Mouse (Mus musculus): ENCODE measurements around the gene Sprr2a3. TPM values are rescaled to one million over a fixed set of nuclear protein-coding genes. Genes with fewer than 3 reads are reported as not detected.
A peak's percentile ranks its signal among the peaks of the same experiment; 100 is the strongest.
"Not testable (repeated sequence)": the region's sequence is repeated elsewhere in the genome, so short reads cannot be mapped to it uniquely, and the experiment has no call there.

The Sprr2a3 gene
- polyA plus RNA-seq (2014; fragmentation: Nextera tagmentation; extraction: Ambion mirVana) = not detected in 2 replicates

GRCm38 (mm10) chr3:92285101-92285500 is at the start of gene Sprr2a3:
Sprr2a3 (plus strand) TSS chr3:92285417.
- not testable (repeated sequence) for H3K27me3 ChIP-seq (ENCODE audit: control insufficient read depth, insufficient read depth, low read length); H3K9ac ChIP-seq (ENCODE audit: low read length); ATAC-seq (ENCODE audit: insufficient number of reproducible peaks, insufficient read depth, low FRiP score, low read depth); H3K9me3 ChIP-seq (ENCODE audit: control insufficient read depth, low read length); H3K4me2 ChIP-seq (ENCODE audit: low read length); H3K27ac ChIP-seq (replicated peaks in 1 of 2; ENCODE audit: control insufficient read depth in 1 of 2, insufficient read depth in 1 of 2, low read depth in 2 of 2, low read length in 2 of 2); H3K4me3 ChIP-seq (ENCODE audit: control insufficient read depth in 1 of 2, insufficient read depth in 1 of 2, low read depth in 1 of 2, low read length in 2 of 2); H3K36me3 ChIP-seq (ENCODE audit: control insufficient read depth, insufficient read depth, low read length); H3K4me1 ChIP-seq (ENCODE audit: control insufficient read depth in 2 of 2, insufficient read depth in 2 of 2, low read length in 2 of 2)
- WGBS = 76% methylated on average over 1 of the region's 1 CpGs

GRCm38 (mm10) chr3:92236463-92237189 is 48.6 kb upstream of the Sprr2a3 start:
- H3K9me3 ChIP-seq (ENCODE audit: control insufficient read depth, low read length); H3K4me1 ChIP-seq (ENCODE audit: control insufficient read depth in 2 of 2, insufficient read depth in 2 of 2, low read length in 2 of 2); H3K27me3 ChIP-seq (ENCODE audit: control insufficient read depth, insufficient read depth, low read length); H3K27ac ChIP-seq (replicated peaks in 1 of 2; ENCODE audit: control insufficient read depth in 1 of 2, insufficient read depth in 1 of 2, low read depth in 2 of 2, low read length in 2 of 2); H3K9ac ChIP-seq (ENCODE audit: low read length); H3K4me2 ChIP-seq (ENCODE audit: low read length); H3K36me3 ChIP-seq (ENCODE audit: control insufficient read depth, insufficient read depth, low read length); ATAC-seq (ENCODE audit: insufficient number of reproducible peaks, insufficient read depth, low FRiP score, low read depth); H3K4me3 ChIP-seq (ENCODE audit: control insufficient read depth in 1 of 2, insufficient read depth in 1 of 2, low read depth in 1 of 2, low read length in 2 of 2): not testable (repeated sequence)
- no CpG with 5 or more reads among the region's 5 CpGs for WGBS

GRCm38 (mm10) chr3:92238736-92239135 is 46.5 kb upstream of the Sprr2a3 start:
- H3K27me3 ChIP-seq (ENCODE audit: control insufficient read depth, insufficient read depth, low read length); ATAC-seq (ENCODE audit: insufficient number of reproducible peaks, insufficient read depth, low FRiP score, low read depth); H3K9me3 ChIP-seq (ENCODE audit: control insufficient read depth, low read length); H3K9ac ChIP-seq (ENCODE audit: low read length); H3K4me2 ChIP-seq (ENCODE audit: low read length); H3K4me3 ChIP-seq (ENCODE audit: control insufficient read depth in 1 of 2, insufficient read depth in 1 of 2, low read depth in 1 of 2, low read length in 2 of 2); H3K4me1 ChIP-seq (ENCODE audit: control insufficient read depth in 2 of 2, insufficient read depth in 2 of 2, low read length in 2 of 2); H3K27ac ChIP-seq (replicated peaks in 1 of 2; ENCODE audit: control insufficient read depth in 1 of 2, insufficient read depth in 1 of 2, low read depth in 2 of 2, low read length in 2 of 2); H3K36me3 ChIP-seq (ENCODE audit: control insufficient read depth, insufficient read depth, low read length): not testable (repeated sequence)

- not testable (repeated sequence) for H3K4me3 ChIP-seq (ENCODE audit: control insufficient read depth in 1 of 2, insufficient read depth in 1 of 2, low read depth in 1 of 2, low read length in 2 of 2); H3K27ac ChIP-seq (replicated peaks in 1 of 2; ENCODE audit: control insufficient read depth in 1 of 2, insufficient read depth in 1 of 2, low read depth in 2 of 2, low read length in 2 of 2); H3K36me3 ChIP-seq (ENCODE audit: control insufficient read depth, insufficient read depth, low read length); H3K27me3 ChIP-seq (ENCODE audit: control insufficient read depth, insufficient read depth, low read length); H3K4me1 ChIP-seq (ENCODE audit: control insufficient read depth in 2 of 2, insufficient read depth in 2 of 2, low read length in 2 of 2); H3K9me3 ChIP-seq (ENCODE audit: control insufficient read depth, low read length); H3K9ac ChIP-seq (ENCODE audit: low read length); H3K4me2 ChIP-seq (ENCODE audit: low read length); ATAC-seq (ENCODE audit: insufficient number of reproducible peaks, insufficient read depth, low FRiP score, low read depth)
- WGBS = no CpG with 5 or more reads among the region's 1 CpGs
These were observed 46.0 kb upstream of the Sprr2a3 start for GRCm38 (mm10) chr3:92239197-92239596.

- H3K4me1 ChIP-seq (ENCODE audit: control insufficient read depth in 2 of 2, insufficient read depth in 2 of 2, low read length in 2 of 2); H3K36me3 ChIP-seq (ENCODE audit: control insufficient read depth, insufficient read depth, low read length); ATAC-seq (ENCODE audit: insufficient number of reproducible peaks, insufficient read depth, low FRiP score, low read depth); H3K9ac ChIP-seq (ENCODE audit: low read length); H3K4me3 ChIP-seq (ENCODE audit: control insufficient read depth in 1 of 2, insufficient read depth in 1 of 2, low read depth in 1 of 2, low read length in 2 of 2); H3K27me3 ChIP-seq (ENCODE audit: control insufficient read depth, insufficient read depth, low read length); H3K4me2 ChIP-seq (ENCODE audit: low read length); H3K27ac ChIP-seq (replicated peaks in 1 of 2; ENCODE audit: control insufficient read depth in 1 of 2, insufficient read depth in 1 of 2, low read depth in 2 of 2, low read length in 2 of 2); H3K9me3 ChIP-seq (ENCODE audit: control insufficient read depth, low read length): not testable (repeated sequence)
These were observed 40.4 kb upstream of the Sprr2a3 start for GRCm38 (mm10) chr3:92244833-92245232.

- not testable (repeated sequence) for H3K27ac ChIP-seq (replicated peaks in 1 of 2; ENCODE audit: control insufficient read depth in 1 of 2, insufficient read depth in 1 of 2, low read depth in 2 of 2, low read length in 2 of 2); H3K36me3 ChIP-seq (ENCODE audit: control insufficient read depth, insufficient read depth, low read length); H3K4me1 ChIP-seq (ENCODE audit: control insufficient read depth in 2 of 2, insufficient read depth in 2 of 2, low read length in 2 of 2); H3K9ac ChIP-seq (ENCODE audit: low read length); H3K4me3 ChIP-seq (ENCODE audit: control insufficient read depth in 1 of 2, insufficient read depth in 1 of 2, low read depth in 1 of 2, low read length in 2 of 2); H3K9me3 ChIP-seq (ENCODE audit: control insufficient read depth, low read length); H3K27me3 ChIP-seq (ENCODE audit: control insufficient read depth, insufficient read depth, low read length); H3K4me2 ChIP-seq (ENCODE audit: low read length)
- peak; percentile 42; the same call in 1 of the 2 replicates for ATAC-seq (ENCODE audit: insufficient number of reproducible peaks, insufficient read depth, low FRiP score, low read depth)
- no CpG with 5 or more reads among the region's 10 CpGs for WGBS
These were observed 39.0 kb upstream of the Sprr2a3 start for GRCm38 (mm10) chr3:92246245-92246644.

- H3K4me2 ChIP-seq (ENCODE audit: low read length); H3K4me1 ChIP-seq (ENCODE audit: control insufficient read depth in 2 of 2, insufficient read depth in 2 of 2, low read length in 2 of 2); H3K9me3 ChIP-seq (ENCODE audit: control insufficient read depth, low read length); H3K9ac ChIP-seq (ENCODE audit: low read length); ATAC-seq (ENCODE audit: insufficient number of reproducible peaks, insufficient read depth, low FRiP score, low read depth); H3K36me3 ChIP-seq (ENCODE audit: control insufficient read depth, insufficient read depth, low read length); H3K4me3 ChIP-seq (ENCODE audit: control insufficient read depth in 1 of 2, insufficient read depth in 1 of 2, low read depth in 1 of 2, low read length in 2 of 2); H3K27me3 ChIP-seq (ENCODE audit: control insufficient read depth, insufficient read depth, low read length); H3K27ac ChIP-seq (replicated peaks in 1 of 2; ENCODE audit: control insufficient read depth in 1 of 2, insufficient read depth in 1 of 2, low read depth in 2 of 2, low read length in 2 of 2): not testable (repeated sequence)
These were observed 36.7 kb upstream of the Sprr2a3 start for GRCm38 (mm10) chr3:92248494-92248893.

- not testable (repeated sequence) for H3K36me3 ChIP-seq (ENCODE audit: control insufficient read depth, insufficient read depth, low read length); H3K27me3 ChIP-seq (ENCODE audit: control insufficient read depth, insufficient read depth, low read length); H3K9me3 ChIP-seq (ENCODE audit: control insufficient read depth, low read length); H3K4me2 ChIP-seq (ENCODE audit: low read length); ATAC-seq (ENCODE audit: insufficient number of reproducible peaks, insufficient read depth, low FRiP score, low read depth); H3K4me1 ChIP-seq (ENCODE audit: control insufficient read depth in 2 of 2, insufficient read depth in 2 of 2, low read length in 2 of 2); H3K9ac ChIP-seq (ENCODE audit: low read length); H3K4me3 ChIP-seq (ENCODE audit: control insufficient read depth in 1 of 2, insufficient read depth in 1 of 2, low read depth in 1 of 2, low read length in 2 of 2); H3K27ac ChIP-seq (replicated peaks in 1 of 2; ENCODE audit: control insufficient read depth in 1 of 2, insufficient read depth in 1 of 2, low read depth in 2 of 2, low read length in 2 of 2)
- WGBS = 81% methylated on average over 1 of the region's 2 CpGs
These were observed 34.8 kb upstream of the Sprr2a3 start for GRCm38 (mm10) chr3:92250450-92250849.
